15 mouse cellular contexts compared by ENCODE assay signal in genomic region chr5:65693018-65693417, GRCm38 (mm10).
"Had no signal": no experiment of that assay in that cellular context is flagged by ENCODE, and none has a peak within 500 bp of the region (broad histone marks: within the 10 kb centered on the region; RNA-seq: fewer than 3 reads in every experiment).

No protein-coding gene starts in this region.

- H3K4me3 ChIP-seq: neural tube, embryonic 12.5 days; neural tube, embryonic 13.5 days; neural tube, embryonic 15.5 days; stomach, embryonic 15.5 days had no signal

- H3K27ac ChIP-seq: neural tube, embryonic 12.5 days; neural tube, embryonic 13.5 days; neural tube, embryonic 15.5 days; stomach, embryonic 15.5 days; stomach, postnatal 0 days had no signal

- H3K9me3 ChIP-seq: neural tube, embryonic 12.5 days; neural tube, embryonic 13.5 days; neural tube, embryonic 15.5 days; stomach, embryonic 15.5 days had no signal

- H3K27me3 ChIP-seq: neural tube, embryonic 12.5 days; neural tube, embryonic 13.5 days; neural tube, embryonic 15.5 days; stomach, embryonic 15.5 days had no signal

- H3K9ac ChIP-seq: neural tube, embryonic 12.5 days; neural tube, embryonic 13.5 days; neural tube, embryonic 15.5 days; stomach, embryonic 15.5 days had no signal

- DNase-seq: retina, postnatal 1 day; right cerebral cortex, postnatal 14 days; right cerebral cortex, postnatal 25 days; right cerebral cortex, postnatal 4 days; spleen, adult 18-20 months; thymus, adult 18-20 months; thymus, adult 2 months; thymus, postnatal 25 days; thymus, postnatal 36 days; thymus, postnatal 4 days had no signal

- H3K4me2 ChIP-seq: neural tube, embryonic 12.5 days; neural tube, embryonic 13.5 days; neural tube, embryonic 15.5 days; stomach, embryonic 15.5 days had no signal
